Mouse (Mus musculus) erythroid progenitor cell, adult 5-6 weeks (primary cell): ENCODE measurements around the gene Olfr235. TPM values are rescaled to one million over a fixed set of nuclear protein-coding genes. Genes with fewer than 3 reads are reported as not detected.
"Not testable (repeated sequence)": the region's sequence is repeated elsewhere in the genome, so short reads cannot be mapped to it uniquely, and the experiment has no call there.

Experiments used
- ATAC-seq: replicated peaks from 2 replicates; pipeline ENCODE4 v1.8.0; 2016; ENCODE audit warnings: moderate number of reproducible peaks, mild to moderate bottlenecking, moderate TSS enrichment, inconsistent platforms; ENCODE audit not compliant: poor library complexity, low FRiP score, severe bottlenecking
- total RNA-seq, 2 experiments: library from RNA; stranded (forward) in 1 of 2; stranded (reverse) in 1 of 2; fragments of 150-400 nt in 1 of 2; fragments of 186-747, 209-891 nt in 1 of 2; gene quantifications; 2 replicates each; pipeline versions ENCODE4 v1.2.3 to v1.2.4; 2015 to 2017; ENCODE audit warnings: low replicate concordance in 2 of 2

Gene Olfr235
- total RNA-seq (2015; ENCODE audit: low replicate concordance) (not detected in 2 replicates), total RNA-seq (2017; ENCODE audit: low replicate concordance) (not detected in 2 replicates)

DNA sequence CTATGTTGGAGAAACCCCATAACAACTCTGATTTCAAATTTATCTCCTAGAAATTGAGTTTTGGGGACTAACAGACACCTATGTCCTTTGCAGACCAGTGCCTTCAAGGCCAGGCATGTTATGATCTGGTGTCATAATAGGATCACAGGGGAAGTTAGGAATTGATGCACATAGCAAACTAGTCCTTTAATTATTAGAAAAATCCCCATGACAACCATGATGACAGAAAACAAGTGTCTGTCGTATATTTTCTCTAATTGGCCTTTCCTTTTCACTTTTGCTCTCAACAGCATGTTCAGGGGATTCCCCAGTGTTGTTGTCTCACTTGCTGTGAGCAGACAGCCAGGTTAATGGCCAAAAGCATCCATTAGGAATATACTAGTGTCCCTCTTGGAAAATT is at the start of gene Olfr235:
TSS of gene Olfr235 (plus strand) at position 301 of the 400 bp plus-strand sequence.
- ATAC-seq: no peak

DNA sequence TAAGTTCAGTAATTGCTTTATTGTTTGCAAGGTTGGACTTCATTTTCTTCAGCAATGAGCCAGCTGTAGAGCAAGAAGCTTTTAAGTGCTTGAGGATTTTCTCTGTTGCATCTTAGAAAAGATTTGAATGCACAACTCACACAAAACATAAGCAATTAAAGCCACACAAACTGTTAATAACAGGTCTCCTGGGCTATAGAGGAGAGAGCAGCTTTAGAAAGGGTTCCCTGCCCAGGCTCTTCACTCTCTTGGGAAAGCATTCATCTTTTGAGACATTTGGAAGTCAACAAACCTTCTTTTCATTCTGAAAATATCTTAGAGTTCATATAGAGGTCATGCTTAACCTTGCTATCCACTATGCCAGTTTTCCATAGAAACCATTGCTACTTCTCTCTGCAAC is 28.3 kb upstream of the Olfr235 start, which contains the start of gene Olfr1432:
TSS of gene Olfr1432 (minus strand) at position 101 of the 400 bp plus-strand sequence.
- not testable (repeated sequence) for ATAC-seq

DNA sequence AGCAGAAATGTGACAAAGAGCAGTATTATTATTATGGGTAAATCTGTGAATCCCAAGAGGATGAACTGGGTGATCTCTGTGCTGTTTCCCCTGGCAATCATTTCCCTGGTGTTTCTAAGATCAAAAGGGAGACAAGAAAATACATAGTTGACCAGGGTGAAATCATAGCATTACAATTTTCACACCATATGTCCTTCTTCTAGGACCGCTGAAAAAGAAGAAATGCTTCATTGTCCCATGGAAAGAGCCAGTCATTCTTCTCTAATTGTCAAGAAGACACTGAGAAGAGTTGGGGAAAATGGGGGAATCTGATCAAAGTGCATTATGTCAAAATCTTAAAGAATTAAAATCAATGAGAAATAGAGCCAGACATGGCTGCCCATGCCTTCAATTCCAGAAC is 19.3 kb upstream of the Olfr235 start, which contains the start of gene Olfr262:
TSS of gene Olfr262 (minus strand) at position 101 of the 400 bp plus-strand sequence.
- ATAC-seq: no peak

DNA sequence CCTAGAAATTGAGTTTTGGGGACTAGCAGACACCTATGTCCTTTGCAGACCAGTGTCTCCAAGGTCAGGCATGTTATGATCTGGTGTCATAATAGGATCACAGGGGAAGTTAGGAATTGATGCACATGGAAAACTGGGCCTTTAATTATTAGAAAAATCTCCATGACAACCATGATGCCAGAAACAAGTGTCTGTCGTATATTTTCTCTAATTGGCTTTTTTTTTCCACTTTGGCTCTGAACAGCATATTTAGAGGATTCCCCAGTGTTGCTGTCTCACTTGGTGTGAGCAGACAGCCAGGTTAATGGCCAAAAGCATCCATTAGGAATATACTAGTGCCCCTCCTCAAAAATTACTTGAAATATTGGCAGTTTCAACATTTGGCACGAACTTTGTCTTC is 18.7 kb downstream of the Olfr235 start, which contains the start of gene Olfr1434:
TSS of gene Olfr1434 (plus strand) at position 301 of the 400 bp plus-strand sequence.
- ATAC-seq: no peak

DNA sequence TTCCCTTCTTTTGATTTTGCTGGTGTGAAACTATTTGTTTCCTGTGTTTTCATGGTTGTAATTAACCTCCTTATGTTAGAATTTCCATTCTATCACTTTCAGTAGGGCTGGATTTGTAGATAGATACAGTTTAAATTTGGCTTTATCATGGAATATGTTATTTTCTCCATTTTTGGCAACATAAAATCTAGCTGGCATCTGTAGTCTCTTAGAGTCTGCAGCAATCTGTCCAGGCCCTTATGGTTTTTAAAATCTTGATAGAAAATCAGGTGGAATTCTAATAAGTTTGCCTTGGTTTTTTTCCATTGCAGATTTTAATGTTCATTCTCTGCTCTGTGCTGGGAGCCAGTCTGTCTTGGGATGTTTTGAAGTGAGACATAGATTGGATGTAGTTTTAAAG is 32.1 kb downstream of the Olfr235 start:
- ATAC-seq: no peak

DNA sequence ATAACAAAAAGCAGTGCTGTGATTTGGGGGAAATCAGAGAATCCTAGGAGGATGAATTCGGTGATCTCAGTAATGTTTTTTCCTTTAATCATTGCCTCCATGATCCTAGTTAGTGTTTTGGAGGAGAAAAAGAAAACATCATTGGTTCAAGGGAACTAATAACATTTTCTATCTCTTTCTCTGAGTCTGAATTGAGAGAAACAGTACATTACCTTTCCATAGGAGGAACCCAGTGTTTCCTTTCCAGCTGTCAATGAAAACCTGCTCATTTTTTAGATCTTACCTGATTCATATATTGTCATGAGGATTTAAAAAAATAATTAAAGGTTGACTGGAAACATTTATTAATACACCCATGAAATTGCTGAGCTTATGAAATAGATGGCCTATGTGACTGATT is 38.2 kb downstream of the Olfr235 start, which contains the start of gene Olfr1436:
TSS of gene Olfr1436 (minus strand) at position 101 of the 400 bp plus-strand sequence.
- not testable (repeated sequence) for ATAC-seq

Other genes starting within 250 kb of the Olfr235 start
- gene Olfr1423, start 219.7 kb upstream of the Olfr235 start, total RNA-seq (2015; ENCODE audit: low replicate concordance): not detected in 2 replicates
- not detected in 2 replicates for gene Olfr1423, start 219.7 kb upstream of the Olfr235 start, total RNA-seq (2017; ENCODE audit: low replicate concordance)
- gene Olfr1424, start 198.3 kb upstream of the Olfr235 start, total RNA-seq (2015; ENCODE audit: low replicate concordance): not detected in 2 replicates
- not detected in 2 replicates for gene Olfr1424, start 198.3 kb upstream of the Olfr235 start, total RNA-seq (2017; ENCODE audit: low replicate concordance)
- gene Olfr1425, start 183.3 kb upstream of the Olfr235 start, total RNA-seq (2015; ENCODE audit: low replicate concordance): not detected in 2 replicates
- gene Olfr1425, start 183.3 kb upstream of the Olfr235 start, total RNA-seq (2017; ENCODE audit: low replicate concordance): not detected in 2 replicates
- not detected in 2 replicates for gene Olfr1426, start 169.0 kb upstream of the Olfr235 start, total RNA-seq (2015; ENCODE audit: low replicate concordance)
- not detected in 2 replicates for gene Olfr1426, start 169.0 kb upstream of the Olfr235 start, total RNA-seq (2017; ENCODE audit: low replicate concordance)
- not detected in 2 replicates for gene Olfr1427, start 157.7 kb upstream of the Olfr235 start, total RNA-seq (2015; ENCODE audit: low replicate concordance)
- not detected in 2 replicates for gene Olfr1427, start 157.7 kb upstream of the Olfr235 start, total RNA-seq (2017; ENCODE audit: low replicate concordance)
- gene Olfr1428, start 145.1 kb upstream of the Olfr235 start, total RNA-seq (2015; ENCODE audit: low replicate concordance): not detected in 2 replicates
- gene Olfr1428, start 145.1 kb upstream of the Olfr235 start, total RNA-seq (2017; ENCODE audit: low replicate concordance): not detected in 2 replicates
- not detected in 2 replicates for gene Olfr76, start 137.8 kb upstream of the Olfr235 start, total RNA-seq (2015; ENCODE audit: low replicate concordance)
- gene Olfr76, start 137.8 kb upstream of the Olfr235 start, total RNA-seq (2017; ENCODE audit: low replicate concordance): not detected in 2 replicates
- not detected in 2 replicates for gene Olfr1555-ps1, start 90.9 kb upstream of the Olfr235 start, total RNA-seq (2015; ENCODE audit: low replicate concordance)
- not detected in 2 replicates for gene Olfr1555-ps1, start 90.9 kb upstream of the Olfr235 start, total RNA-seq (2017; ENCODE audit: low replicate concordance)
- gene Olfr1431, start 60.4 kb upstream of the Olfr235 start, total RNA-seq (2015; ENCODE audit: low replicate concordance): not detected in 2 replicates
- not detected in 2 replicates for gene Olfr1431, start 60.4 kb upstream of the Olfr235 start, total RNA-seq (2017; ENCODE audit: low replicate concordance)
- not detected in 2 replicates for gene Olfr1432, start 28.4 kb upstream of the Olfr235 start, total RNA-seq (2015; ENCODE audit: low replicate concordance)
- gene Olfr1432, start 28.4 kb upstream of the Olfr235 start, total RNA-seq (2017; ENCODE audit: low replicate concordance): not detected in 2 replicates
- not detected in 2 replicates for gene Olfr262, start 19.4 kb upstream of the Olfr235 start, total RNA-seq (2015; ENCODE audit: low replicate concordance)
- not detected in 2 replicates for gene Olfr262, start 19.4 kb upstream of the Olfr235 start, total RNA-seq (2017; ENCODE audit: low replicate concordance)
- not detected in 2 replicates for gene Olfr1434, start 18.8 kb downstream of the Olfr235 start, total RNA-seq (2015; ENCODE audit: low replicate concordance)
- not detected in 2 replicates for gene Olfr1434, start 18.8 kb downstream of the Olfr235 start, total RNA-seq (2017; ENCODE audit: low replicate concordance)
- not detected in 2 replicates for gene Olfr1436, start 38.1 kb downstream of the Olfr235 start, total RNA-seq (2015; ENCODE audit: low replicate concordance)
- gene Olfr1436, start 38.1 kb downstream of the Olfr235 start, total RNA-seq (2017; ENCODE audit: low replicate concordance): not detected in 2 replicates
- not detected in 2 replicates for gene Olfr1437, start 64.1 kb downstream of the Olfr235 start, total RNA-seq (2015; ENCODE audit: low replicate concordance)
- gene Olfr1437, start 64.1 kb downstream of the Olfr235 start, total RNA-seq (2017; ENCODE audit: low replicate concordance): not detected in 2 replicates
- gene Olfr1438-ps1, start 74.9 kb downstream of the Olfr235 start, total RNA-seq (2015; ENCODE audit: low replicate concordance): not detected in 2 replicates
- gene Olfr1438-ps1, start 74.9 kb downstream of the Olfr235 start, total RNA-seq (2017; ENCODE audit: low replicate concordance): not detected in 2 replicates
- not detected in 2 replicates for gene Olfr1440, start 126.2 kb downstream of the Olfr235 start, total RNA-seq (2015; ENCODE audit: low replicate concordance)
- gene Olfr1440, start 126.2 kb downstream of the Olfr235 start, total RNA-seq (2017; ENCODE audit: low replicate concordance): not detected in 2 replicates
- not detected in 2 replicates for gene Olfr1441, start 156.4 kb downstream of the Olfr235 start, total RNA-seq (2015; ENCODE audit: low replicate concordance)
- not detected in 2 replicates for gene Olfr1441, start 156.4 kb downstream of the Olfr235 start, total RNA-seq (2017; ENCODE audit: low replicate concordance)
- gene Pfpl, start 166.9 kb downstream of the Olfr235 start, total RNA-seq (2015; ENCODE audit: low replicate concordance): not detected in 2 replicates
- not detected in 2 replicates for gene Pfpl, start 166.9 kb downstream of the Olfr235 start, total RNA-seq (2017; ENCODE audit: low replicate concordance)
- gene Mpeg1, start 199.7 kb downstream of the Olfr235 start, total RNA-seq (2015; ENCODE audit: low replicate concordance): 61.6 and 71.0 TPM in 2 replicates
- 23.0 and 36.1 TPM in 2 replicates for gene Mpeg1, start 199.7 kb downstream of the Olfr235 start, total RNA-seq (2017; ENCODE audit: low replicate concordance)
- gene Dtx4, start 240.4 kb downstream of the Olfr235 start, total RNA-seq (2015; ENCODE audit: low replicate concordance): 5.8 and 7.1 TPM in 2 replicates
- gene Dtx4, start 240.4 kb downstream of the Olfr235 start, total RNA-seq (2017; ENCODE audit: low replicate concordance): 1.2 and 2.6 TPM in 2 replicates